Mouse (Mus musculus): Measurements from ENCODE around the gene Mrpl43. TPM values are rescaled to one million over a fixed set of nuclear protein-coding genes. Genes with fewer than 3 reads are reported as not detected.
A peak's percentile ranks its signal among the peaks of the same experiment; 100 is the strongest.

The Mrpl43 gene
- polyA plus RNA-seq, 1 experiment from 2014 or later, result 64.9 TPM

GRCm38 (mm10) chr19:44988831-44989566, 17.2 kb downstream of the Mrpl43 start, which contains the start of gene Sema4g:
Gene Sema4g, plus strand, starts transcription at chr19:44989101.
- peak within 1 kb of the TSS; percentile 73 for H3K4me3 ChIP-seq (replicated peaks; ENCODE audit: low read length)
- under 1% methylated on average over 48 of the region's 58 CpGs for WGBS
- H3K27ac ChIP-seq (ENCODE audit: low read length), result peak within 1 kb of the TSS; percentile 58; the same call in 1 of the 2 replicates
- no peaks in the 10 kb centered on the region for H3K36me3 ChIP-seq (ENCODE audit: control insufficient read depth, insufficient read depth, low read length)
- peak within 1 kb of the TSS; percentile 86 for H3K9ac ChIP-seq (ENCODE audit: low read length)
- peak within 1 kb of the TSS; percentile 100 for H3K4me2 ChIP-seq (ENCODE audit: low read depth, low read length)
- H3K27me3 ChIP-seq (ENCODE audit: control insufficient read depth, insufficient read depth, low read length), result no peaks in the 10 kb centered on the region
- H3K4me1 ChIP-seq (ENCODE audit: control insufficient read depth, insufficient read depth, low read length), result peaks cover 33% of the 10 kb centered on the region
- H3K9me3 ChIP-seq (replicated peaks; ENCODE audit: control insufficient read depth, low read length), result no peaks in the 10 kb centered on the region
- ATAC-seq (ENCODE audit: insufficient read depth, low FRiP score), result peak; percentile 48; the same call in 1 of the 2 replicates

GRCm38 (mm10) chr19:44988321-44988720, 17.9 kb downstream of the Mrpl43 start:
- Histone ChIP-seq H3K4me2 (ENCODE audit: low read depth, low read length) (peak overlapping the region; percentile 100), H3K9me3 (replicated peaks; ENCODE audit: control insufficient read depth, low read length) (no peaks in the 10 kb centered on the region), H3K9ac (ENCODE audit: low read length) (no peak overlapping the region; the same call in 1 of the 2 replicates), H3K4me3 (replicated peaks; ENCODE audit: low read length) (no peak overlapping the region; the same call in 1 of the 2 replicates), H3K27ac (ENCODE audit: low read length) (no peak overlapping the region), H3K36me3 (ENCODE audit: control insufficient read depth, insufficient read depth, low read length) (no peaks in the 10 kb centered on the region), H3K27me3 (ENCODE audit: control insufficient read depth, insufficient read depth, low read length) (no peaks in the 10 kb centered on the region), H3K4me1 (ENCODE audit: control insufficient read depth, insufficient read depth, low read length) (peaks cover 33% of the 10 kb centered on the region)
- WGBS, result 25% methylated on average over 9 of the region's 9 CpGs
- ATAC-seq (ENCODE audit: insufficient read depth, low FRiP score), result no peak

- H3K4me2 ChIP-seq (ENCODE audit: low read depth, low read length), result no peak overlapping the region
- no peaks in the 10 kb centered on the region for H3K27me3 ChIP-seq (ENCODE audit: control insufficient read depth, insufficient read depth, low read length)
- ATAC-seq (ENCODE audit: insufficient read depth, low FRiP score), result no peak
- H3K9me3 ChIP-seq (replicated peaks; ENCODE audit: control insufficient read depth, low read length), result no peaks in the 10 kb centered on the region
- WGBS, result 54% methylated on average over 6 of the region's 6 CpGs
- no peak overlapping the region for H3K4me3 ChIP-seq (replicated peaks; ENCODE audit: low read length)
- peaks cover 33% of the 10 kb centered on the region for H3K4me1 ChIP-seq (ENCODE audit: control insufficient read depth, insufficient read depth, low read length)
- no peak overlapping the region for H3K27ac ChIP-seq (ENCODE audit: low read length)
- no peak overlapping the region for H3K9ac ChIP-seq (ENCODE audit: low read length)
- no peaks in the 10 kb centered on the region for H3K36me3 ChIP-seq (ENCODE audit: control insufficient read depth, insufficient read depth, low read length)
Observed at GRCm38 (mm10) chr19:44987851-44988250, 18.4 kb downstream of the Mrpl43 start.

- Histone ChIP-seq H3K4me3 (replicated peaks; ENCODE audit: low read length) (no peak overlapping the region), H3K27ac (ENCODE audit: low read length) (0 out of 2 replicates have a peak overlapping the region, but pooled peaks have one; percentile 31), H3K4me2 (ENCODE audit: low read depth, low read length) (no peak overlapping the region), H3K4me1 (ENCODE audit: control insufficient read depth, insufficient read depth, low read length) (peaks cover 33% of the 10 kb centered on the region), H3K9me3 (replicated peaks; ENCODE audit: control insufficient read depth, low read length) (no peaks in the 10 kb centered on the region), H3K27me3 (ENCODE audit: control insufficient read depth, insufficient read depth, low read length) (no peaks in the 10 kb centered on the region), H3K9ac (ENCODE audit: low read length) (no peak overlapping the region), H3K36me3 (ENCODE audit: control insufficient read depth, insufficient read depth, low read length) (no peaks in the 10 kb centered on the region)
- ATAC-seq (ENCODE audit: insufficient read depth, low FRiP score), result no peak
- 69% methylated on average over 6 of the region's 6 CpGs for WGBS
Observed at GRCm38 (mm10) chr19:44987004-44987403, 19.2 kb downstream of the Mrpl43 start.

GRCm38 (mm10) chr19:44985159-44985988, 20.9 kb downstream of the Mrpl43 start:
- H3K27me3 ChIP-seq (ENCODE audit: control insufficient read depth, insufficient read depth, low read length), result no peaks in the 10 kb centered on the region
- H3K4me1 ChIP-seq (ENCODE audit: control insufficient read depth, insufficient read depth, low read length), result peaks cover 22% of the 10 kb centered on the region
- no peak overlapping the region for H3K9ac ChIP-seq (ENCODE audit: low read length)
- H3K9me3 ChIP-seq (replicated peaks; ENCODE audit: control insufficient read depth, low read length), result no peaks in the 10 kb centered on the region
- peaks cover 4% of the 10 kb centered on the region; the same call in 1 of the 2 replicates for H3K36me3 ChIP-seq (ENCODE audit: control insufficient read depth, insufficient read depth, low read length)
- no peak for ATAC-seq (ENCODE audit: insufficient read depth, low FRiP score)
- 39% methylated on average over 5 of the region's 5 CpGs for WGBS
- H3K4me2 ChIP-seq (ENCODE audit: low read depth, low read length), result no peak overlapping the region
- peak overlapping the region; percentile 31 for H3K27ac ChIP-seq (ENCODE audit: low read length)
- no peak overlapping the region for H3K4me3 ChIP-seq (replicated peaks; ENCODE audit: low read length)

GRCm38 (mm10) chr19:44984420-44984819, 21.8 kb downstream of the Mrpl43 start:
- WGBS, result 91% methylated on average over 4 of the region's 4 CpGs
- H3K4me3 ChIP-seq (replicated peaks; ENCODE audit: low read length), result no peak overlapping the region
- peaks cover 13% of the 10 kb centered on the region for H3K4me1 ChIP-seq (ENCODE audit: control insufficient read depth, insufficient read depth, low read length)
- H3K27ac ChIP-seq (ENCODE audit: low read length), result no peak overlapping the region
- no peak overlapping the region for H3K9ac ChIP-seq (ENCODE audit: low read length)
- no peak overlapping the region for H3K4me2 ChIP-seq (ENCODE audit: low read depth, low read length)
- H3K36me3 ChIP-seq (ENCODE audit: control insufficient read depth, insufficient read depth, low read length), result peaks cover 4% of the 10 kb centered on the region; the same call in 1 of the 2 replicates
- H3K27me3 ChIP-seq (ENCODE audit: control insufficient read depth, insufficient read depth, low read length), result no peaks in the 10 kb centered on the region
- H3K9me3 ChIP-seq (replicated peaks; ENCODE audit: control insufficient read depth, low read length), result no peaks in the 10 kb centered on the region
- ATAC-seq (ENCODE audit: insufficient read depth, low FRiP score), result no peak

GRCm38 (mm10) chr19:44983366-44983765, 22.9 kb downstream of the Mrpl43 start:
- Histone ChIP-seq H3K27ac (ENCODE audit: low read length) (no peak overlapping the region), H3K9me3 (replicated peaks; ENCODE audit: control insufficient read depth, low read length) (no peaks in the 10 kb centered on the region), H3K9ac (ENCODE audit: low read length) (no peak overlapping the region), H3K4me1 (ENCODE audit: control insufficient read depth, insufficient read depth, low read length) (peaks cover 9% of the 10 kb centered on the region), H3K27me3 (ENCODE audit: control insufficient read depth, insufficient read depth, low read length) (no peaks in the 10 kb centered on the region), H3K36me3 (ENCODE audit: control insufficient read depth, insufficient read depth, low read length) (peaks cover 4% of the 10 kb centered on the region; the same call in 1 of the 2 replicates), H3K4me2 (ENCODE audit: low read depth, low read length) (no peak overlapping the region), H3K4me3 (replicated peaks; ENCODE audit: low read length) (no peak overlapping the region)
- WGBS, result 87% methylated on average over 6 of the region's 6 CpGs
- ATAC-seq (ENCODE audit: insufficient read depth, low FRiP score), result no peak

- WGBS, result 61% methylated on average over 7 of the region's 7 CpGs
- Histone ChIP-seq H3K4me2 (ENCODE audit: low read depth, low read length) (no peak overlapping the region), H3K4me1 (ENCODE audit: control insufficient read depth, insufficient read depth, low read length) (peaks cover 9% of the 10 kb centered on the region), H3K27me3 (ENCODE audit: control insufficient read depth, insufficient read depth, low read length) (no peaks in the 10 kb centered on the region), H3K4me3 (replicated peaks; ENCODE audit: low read length) (no peak overlapping the region), H3K27ac (ENCODE audit: low read length) (0 out of 2 replicates have a peak overlapping the region, but pooled peaks have one; percentile 17), H3K36me3 (ENCODE audit: control insufficient read depth, insufficient read depth, low read length) (peaks cover 4% of the 10 kb centered on the region; the same call in 1 of the 2 replicates), H3K9ac (ENCODE audit: low read length) (no peak overlapping the region), H3K9me3 (replicated peaks; ENCODE audit: control insufficient read depth, low read length) (no peaks in the 10 kb centered on the region)
- no peak for ATAC-seq (ENCODE audit: insufficient read depth, low FRiP score)
Observed at GRCm38 (mm10) chr19:44982477-44983115, 23.6 kb downstream of the Mrpl43 start.

Measured in stomach, embryonic 16.5 days (tissue).